31 mouse cellular contexts compared by ENCODE assay signal in the genomic region with DNA sequence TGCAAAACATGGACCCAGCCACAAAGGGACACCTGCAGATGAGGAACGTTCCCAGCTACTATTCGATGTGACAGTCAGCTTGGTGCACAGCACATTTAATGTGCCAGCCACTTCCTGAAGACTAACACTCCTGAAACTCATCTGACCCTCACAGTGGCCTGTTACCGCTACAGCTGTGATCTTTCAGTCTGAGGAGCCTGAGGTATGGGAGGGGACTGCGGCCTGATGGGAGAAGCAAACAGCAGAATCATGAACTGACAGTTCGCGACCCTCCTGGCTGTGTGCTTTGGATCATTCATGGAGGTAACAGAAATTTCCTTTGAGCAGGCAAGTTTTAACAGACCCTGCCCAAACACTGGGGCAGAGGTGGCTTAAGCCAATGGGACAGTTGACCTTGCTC.
"Had no signal": no experiment of that assay in that cellular context is flagged by ENCODE, and none has a peak within 500 bp of the region (broad histone marks: within the 10 kb centered on the region; RNA-seq: fewer than 3 reads in every experiment).

No protein-coding gene starts in this region.

- H3K27me3 ChIP-seq: limb, embryonic 12.5 days; limb, embryonic 13.5 days; limb, embryonic 15.5 days; liver, embryonic 12.5 days; liver, embryonic 13.5 days; liver, embryonic 15.5 days; lung, embryonic 15.5 days; megakaryocyte, embryonic 14.5 days; midbrain, embryonic 12.5 days; midbrain, embryonic 13.5 days; midbrain, embryonic 15.5 days; neural tube, embryonic 12.5 days; neural tube, embryonic 13.5 days had no signal

- H3K4me3 ChIP-seq: left cerebral cortex, adult 2 months; limb, embryonic 10.5 days; limb, embryonic 12.5 days; limb, embryonic 13.5 days; limb, embryonic 15.5 days; liver, embryonic 12.5 days; liver, embryonic 13.5 days; liver, embryonic 15.5 days; lung, embryonic 15.5 days; megakaryocyte, embryonic 14.5 days; midbrain, embryonic 10.5 days; midbrain, embryonic 12.5 days; midbrain, embryonic 13.5 days; midbrain, embryonic 15.5 days; neural tube, embryonic 12.5 days; neural tube, embryonic 13.5 days had no signal

- H3K27ac ChIP-seq: left cerebral cortex, adult 2 months; limb, embryonic 10.5 days; limb, embryonic 12.5 days; limb, embryonic 13.5 days; limb, embryonic 15.5 days; liver, embryonic 12.5 days; liver, embryonic 13.5 days; liver, embryonic 14.5 days; liver, embryonic 15.5 days; macrophage; midbrain, embryonic 10.5 days; midbrain, embryonic 12.5 days; midbrain, embryonic 13.5 days; midbrain, embryonic 15.5 days; neural tube, embryonic 12.5 days; neural tube, embryonic 13.5 days had no signal

- DNase-seq: left cerebral cortex, postnatal 4 days; liver; liver, embryonic 13.5 days; liver, postnatal 0 days; lung, adult 18-20 months; lung, adult 2 months; lung, embryonic 14.5 days; lung, postnatal 10 days; lung, postnatal 14 days; lung, postnatal 36 days; midbrain, embryonic 14.5 days had no signal

- H3K9me3 ChIP-seq: limb, embryonic 10.5 days; limb, embryonic 12.5 days; limb, embryonic 13.5 days; limb, embryonic 15.5 days; liver, embryonic 12.5 days; liver, embryonic 13.5 days; liver, embryonic 15.5 days; lung, embryonic 15.5 days; megakaryocyte, embryonic 14.5 days; midbrain, embryonic 10.5 days; midbrain, embryonic 12.5 days; midbrain, embryonic 13.5 days; midbrain, embryonic 15.5 days; neural tube, embryonic 12.5 days; neural tube, embryonic 13.5 days had no signal

- ATAC-seq: liver, embryonic 12.5 days; liver, postnatal 0 days; midbrain, embryonic 13.5 days; midbrain, embryonic 15.5 days; midbrain, embryonic 16.5 days had no signal

- H3K9ac ChIP-seq: limb, embryonic 12.5 days; limb, embryonic 13.5 days; limb, embryonic 15.5 days; liver, embryonic 12.5 days; liver, embryonic 13.5 days; liver, embryonic 14.5 days; liver, embryonic 15.5 days; liver, postnatal 0 days; lung, embryonic 14.5 days; lung, embryonic 15.5 days; midbrain, embryonic 12.5 days; midbrain, embryonic 13.5 days; midbrain, embryonic 15.5 days; neural tube, embryonic 12.5 days; neural tube, embryonic 13.5 days had no signal

- H3K4me1 ChIP-seq: limb, embryonic 10.5 days; limb, embryonic 12.5 days; limb, embryonic 13.5 days; limb, embryonic 15.5 days; lung, embryonic 15.5 days; midbrain, embryonic 10.5 days; midbrain, embryonic 12.5 days; midbrain, embryonic 13.5 days; midbrain, embryonic 15.5 days; neural tube, embryonic 12.5 days; neural tube, embryonic 13.5 days had no signal

- H3K4me2 ChIP-seq: limb, embryonic 12.5 days; limb, embryonic 13.5 days; limb, embryonic 15.5 days; liver, embryonic 11.5 days; liver, embryonic 12.5 days; liver, embryonic 13.5 days; liver, embryonic 15.5 days; lung, embryonic 14.5 days; lung, embryonic 15.5 days; midbrain, embryonic 11.5 days; midbrain, embryonic 12.5 days; midbrain, embryonic 13.5 days; midbrain, embryonic 15.5 days; neural tube, embryonic 12.5 days; neural tube, embryonic 13.5 days had no signal
